Mouse (Mus musculus) gastrocnemius, postnatal 14 days (tissue): ENCODE measurements around the gene Wwc1. TPM values are rescaled to one million over a fixed set of nuclear protein-coding genes. Genes with fewer than 3 reads are reported as not detected.

ENCODE experiments used
- DNase-seq: peaks from one replicate; pipeline ENCODE4 v3.0.0; 2021; ENCODE audit warnings: mixed read lengths
- intact Hi-C: fragments of 180-260 bp; cut with DNase I; formaldehyde crosslinking; loops from one replicate; pipeline ENCODE4 v1.15.1; 2025; ENCODE audit warnings: low total_unique reads
- total RNA-seq, 2 experiments: library from RNA; stranded (reverse); gene quantifications; 2 replicates each; pipeline ENCODE4 v1.2.3; 2021

Gene Wwc1
- total RNA-seq, 2 experiments from 2014 or later, result 0.23 to 0.55 TPM

DNA sequence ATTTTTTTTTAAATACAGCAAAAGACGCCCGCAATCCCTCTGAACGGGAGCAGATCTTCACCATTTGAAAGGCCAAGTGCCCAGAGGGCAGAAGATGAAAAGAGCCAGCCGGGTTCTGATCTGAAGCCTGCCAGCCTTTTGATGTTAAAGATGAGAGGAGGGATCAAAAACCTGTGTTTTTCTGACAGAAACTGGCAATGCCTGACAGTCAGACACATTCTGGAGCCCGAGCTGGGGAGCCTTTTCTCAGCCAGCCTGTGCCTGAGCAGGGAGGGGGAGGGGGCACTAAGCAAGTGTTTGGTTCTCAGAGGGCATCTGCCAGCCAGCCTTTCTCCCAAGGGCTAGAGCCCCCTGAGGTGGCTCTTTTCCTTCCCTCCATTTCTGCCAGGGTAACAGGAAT lies 39.3 kb downstream of the Wwc1 start:
- intact Hi-C loops, result no loop called here
- DNase-seq, result no peak

DNA sequence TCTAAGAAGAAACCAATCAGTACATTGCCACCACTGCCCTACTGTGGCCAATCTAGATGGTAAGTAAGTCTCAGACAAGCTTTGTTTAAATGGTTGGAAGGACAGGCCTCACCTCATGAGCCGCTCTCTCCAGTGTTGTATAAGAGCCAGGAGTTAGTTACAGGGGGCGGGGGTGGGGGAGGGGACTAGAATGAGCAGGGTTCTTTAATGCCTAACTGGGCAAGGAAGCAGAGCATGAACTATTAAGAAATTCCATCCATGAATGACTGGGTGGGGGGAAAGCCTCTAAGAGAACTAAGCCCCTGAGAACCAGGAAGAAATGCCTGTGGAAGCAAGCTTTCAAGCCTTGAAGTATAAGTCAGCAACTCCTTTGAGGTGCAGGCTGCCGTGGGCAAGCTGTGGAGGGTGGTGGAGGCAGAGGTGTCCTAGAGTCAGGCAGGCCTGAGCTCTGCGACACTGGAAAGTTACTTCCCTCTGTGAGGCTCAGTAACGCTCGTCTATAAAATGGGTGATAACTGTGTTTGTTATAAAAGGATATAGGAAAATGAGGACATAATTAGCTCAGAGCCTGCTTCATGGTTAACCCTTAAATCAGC lies 41.4 kb downstream of the Wwc1 start:
- DNase-seq, result no peak
- intact Hi-C loops, result no loop called here

DNA sequence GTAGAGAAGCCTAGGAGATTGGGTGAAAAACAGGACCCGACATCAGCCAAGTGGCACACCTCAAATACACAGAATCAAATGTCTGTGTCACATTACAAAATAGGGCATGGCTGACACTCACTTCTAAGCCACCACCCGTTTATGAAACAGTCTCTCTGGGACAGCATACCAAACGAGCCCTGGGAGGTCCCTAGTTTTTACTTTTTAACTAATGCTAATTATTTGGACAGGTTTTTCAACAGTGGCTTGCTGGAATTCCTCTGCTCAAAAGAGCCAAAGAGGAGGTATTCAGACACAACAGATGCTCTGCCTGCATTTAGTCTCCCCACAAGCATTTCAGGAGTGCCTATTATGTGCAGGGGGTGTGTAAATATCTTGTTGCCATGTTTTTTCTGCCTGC lies 44.7 kb downstream of the Wwc1 start:
- DNase-seq, result no peak
- intact Hi-C loops, result no loop called here

DNA sequence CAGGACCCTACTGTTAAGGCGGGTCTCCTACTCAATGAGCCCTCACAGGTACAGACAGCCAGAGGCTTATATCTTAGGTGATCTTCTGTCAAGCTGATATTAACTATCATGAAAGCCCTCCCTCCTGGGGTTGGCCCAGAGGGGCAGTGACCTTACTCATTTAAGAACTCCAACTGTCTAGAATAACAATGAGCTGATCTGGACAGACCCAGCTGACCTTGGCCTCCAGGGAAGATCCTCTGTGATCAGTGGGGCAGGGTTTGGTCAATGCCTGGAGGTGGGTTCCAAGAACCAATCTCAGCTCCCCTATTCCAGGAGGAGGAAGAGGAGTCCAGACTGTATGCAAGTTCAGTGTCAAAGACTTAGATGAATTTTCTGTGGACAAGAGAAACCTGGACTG lies 45.2 kb downstream of the Wwc1 start:
- intact Hi-C loops, result no loop called here

DNA sequence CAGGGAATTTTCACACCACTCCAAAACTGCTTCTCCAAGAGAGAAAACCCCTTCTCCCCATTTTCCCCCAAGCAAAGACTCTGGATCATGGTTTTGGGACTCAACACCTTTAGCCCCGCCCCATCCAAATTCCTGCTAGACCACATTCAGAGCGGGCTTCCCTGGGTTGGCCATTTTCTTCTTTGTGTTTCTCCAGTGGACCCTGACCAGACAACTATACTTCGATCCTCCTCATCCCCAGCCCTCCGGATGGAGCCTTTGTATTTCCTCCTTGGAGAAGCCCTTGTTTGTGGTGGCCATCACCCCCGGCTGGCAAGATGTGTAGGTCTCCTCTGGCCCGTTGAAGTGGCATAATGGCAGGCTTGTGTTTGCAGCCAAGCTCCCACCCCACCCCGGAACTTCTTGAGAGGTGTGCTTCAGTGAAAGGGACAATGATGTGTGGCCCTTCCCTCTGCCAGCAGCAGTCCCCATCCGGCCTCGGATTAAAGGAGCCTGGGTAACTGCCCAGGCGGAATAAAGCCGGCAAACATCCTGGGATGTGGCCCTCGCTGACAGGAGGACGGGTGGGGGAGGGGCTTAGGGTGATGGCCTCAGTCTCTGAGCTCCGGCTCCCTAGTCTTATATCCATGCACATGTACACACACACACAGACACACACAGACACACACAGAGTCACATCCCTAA lies 46.8 kb downstream of the Wwc1 start:
- no peak for DNase-seq
- intact Hi-C loops, result no loop called here

More for the DNA sequence above, 45.2 kb downstream of the Wwc1 start:
- DNase-seq, result no peak

DNA sequence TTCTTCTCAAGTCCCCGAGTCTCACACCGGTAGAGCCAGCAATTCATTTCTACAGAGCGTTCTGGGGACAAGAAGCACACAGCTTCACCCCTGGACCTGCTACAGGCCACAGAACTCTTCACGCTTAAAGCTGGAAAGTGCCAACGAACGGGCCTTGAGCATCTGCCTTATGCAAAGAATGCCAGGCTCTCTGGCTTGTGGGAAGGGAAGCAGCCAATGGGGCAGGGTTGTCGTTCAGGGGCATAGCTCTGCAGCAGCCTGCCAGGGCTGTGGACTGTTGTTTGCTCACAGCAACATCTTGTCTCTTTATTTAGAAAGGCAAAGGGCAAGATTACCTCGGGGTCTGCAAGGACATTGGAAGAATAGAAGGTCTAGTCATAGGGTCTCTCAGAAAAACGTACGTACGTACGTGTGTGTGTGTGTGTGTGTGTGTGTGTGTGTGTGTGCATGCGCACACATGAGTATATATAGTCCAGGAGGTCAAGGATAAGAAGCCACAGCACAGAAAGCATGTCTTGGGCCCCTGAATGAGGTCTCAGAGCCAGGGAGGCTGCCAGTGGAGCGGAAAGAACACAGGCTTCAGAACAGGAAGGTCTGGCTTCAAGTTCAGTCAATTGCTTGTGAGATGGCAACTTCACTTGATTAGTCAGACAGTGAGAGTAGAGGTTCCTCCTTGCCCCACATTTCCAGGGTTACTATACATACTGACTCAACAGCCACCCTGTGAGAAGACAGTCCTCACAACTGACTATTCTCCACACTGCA lies 48.0 kb downstream of the Wwc1 start:
- DNase-seq, result no peak
- intact Hi-C loops, result no loop called here

DNA sequence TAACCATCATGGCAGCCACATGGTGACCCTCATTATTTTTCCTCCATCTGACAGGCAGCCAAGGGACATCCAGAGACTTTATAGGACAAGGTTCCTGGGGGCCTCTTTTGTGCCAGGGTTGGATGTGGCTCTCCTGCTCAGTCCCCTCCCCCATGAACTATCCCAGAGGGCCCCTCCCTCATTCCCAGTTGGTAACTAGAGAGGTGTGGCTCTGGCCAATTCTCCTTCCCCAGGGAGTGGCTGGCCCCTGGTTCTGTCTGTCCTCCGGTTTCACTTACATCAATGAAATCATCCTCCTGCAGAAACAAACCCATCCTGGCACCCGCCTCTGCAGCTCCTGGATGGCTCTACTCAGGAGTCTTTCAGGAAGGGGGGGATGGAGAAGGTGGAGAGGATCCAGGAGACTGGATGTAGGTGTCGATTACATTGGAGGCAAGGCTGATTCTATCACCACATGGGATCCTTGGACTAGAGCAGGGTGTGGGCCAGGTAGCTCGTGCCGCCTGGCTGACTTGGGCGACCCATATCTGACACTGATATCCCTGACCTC lies 49.7 kb downstream of the Wwc1 start:
- intact Hi-C loops, result no loop called here
- no peak for DNase-seq

DNA sequence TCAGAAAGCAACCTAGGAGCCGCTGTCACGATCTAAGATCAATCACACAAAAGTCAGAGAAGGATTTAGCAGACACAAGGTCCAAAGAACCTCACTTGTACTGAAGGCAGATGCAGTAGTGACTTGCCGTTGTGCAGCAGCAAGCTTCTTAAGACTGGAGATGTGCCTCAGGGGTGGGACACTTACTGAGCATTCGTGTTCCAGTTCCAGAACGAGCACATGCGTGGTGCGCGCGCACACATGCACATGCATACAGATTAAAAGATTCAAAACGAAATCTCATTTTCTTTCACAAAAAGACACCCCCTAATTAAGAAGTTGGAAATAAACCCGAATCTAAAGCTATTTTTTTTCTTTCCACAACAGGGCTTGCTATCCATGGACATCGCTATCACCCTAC lies 51.9 kb downstream of the Wwc1 start:
- intact Hi-C loops, result no loop called here
- DNase-seq, result no peak

DNA sequence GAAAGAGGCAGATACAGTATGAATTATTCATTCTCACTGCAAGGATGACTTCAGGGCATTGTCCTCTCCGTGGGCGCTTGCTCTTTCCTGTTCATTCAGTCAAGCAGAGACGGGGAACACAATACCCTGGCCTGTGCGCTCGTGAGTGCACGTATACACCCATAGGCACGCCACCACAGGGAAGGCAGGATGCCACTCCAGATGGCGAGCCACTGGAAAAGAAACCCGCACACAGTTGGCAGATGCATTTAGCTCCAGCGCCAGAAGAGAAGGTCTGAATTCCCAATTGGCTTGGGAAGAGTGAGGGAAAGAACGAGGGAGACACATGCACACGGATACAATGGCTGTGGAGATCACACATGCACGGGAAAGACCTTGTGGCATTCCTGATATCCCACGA lies 53.0 kb downstream of the Wwc1 start:
- no peak for DNase-seq
- intact Hi-C loops, result no loop called here

DNA sequence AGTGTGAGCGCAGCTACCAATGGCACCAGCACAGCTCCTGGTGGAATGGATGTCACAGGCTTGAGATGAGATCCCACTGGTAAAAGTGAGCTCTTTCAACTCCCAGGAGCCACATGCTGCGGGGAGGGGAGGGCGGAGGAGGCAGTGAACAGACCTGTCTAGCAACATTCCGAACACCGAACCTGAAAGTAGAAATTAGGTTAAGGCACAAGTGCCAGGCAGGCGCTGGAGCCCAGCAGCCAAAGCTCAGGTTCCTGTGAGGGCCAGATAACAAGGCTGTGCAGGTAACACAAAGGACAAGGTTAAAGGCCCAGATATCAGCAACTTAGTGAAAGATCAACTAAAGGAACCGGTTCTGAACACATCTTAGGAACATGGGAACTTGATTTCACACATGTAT lies 54.7 kb downstream of the Wwc1 start:
- intact Hi-C loops, result no loop called here

DNA sequence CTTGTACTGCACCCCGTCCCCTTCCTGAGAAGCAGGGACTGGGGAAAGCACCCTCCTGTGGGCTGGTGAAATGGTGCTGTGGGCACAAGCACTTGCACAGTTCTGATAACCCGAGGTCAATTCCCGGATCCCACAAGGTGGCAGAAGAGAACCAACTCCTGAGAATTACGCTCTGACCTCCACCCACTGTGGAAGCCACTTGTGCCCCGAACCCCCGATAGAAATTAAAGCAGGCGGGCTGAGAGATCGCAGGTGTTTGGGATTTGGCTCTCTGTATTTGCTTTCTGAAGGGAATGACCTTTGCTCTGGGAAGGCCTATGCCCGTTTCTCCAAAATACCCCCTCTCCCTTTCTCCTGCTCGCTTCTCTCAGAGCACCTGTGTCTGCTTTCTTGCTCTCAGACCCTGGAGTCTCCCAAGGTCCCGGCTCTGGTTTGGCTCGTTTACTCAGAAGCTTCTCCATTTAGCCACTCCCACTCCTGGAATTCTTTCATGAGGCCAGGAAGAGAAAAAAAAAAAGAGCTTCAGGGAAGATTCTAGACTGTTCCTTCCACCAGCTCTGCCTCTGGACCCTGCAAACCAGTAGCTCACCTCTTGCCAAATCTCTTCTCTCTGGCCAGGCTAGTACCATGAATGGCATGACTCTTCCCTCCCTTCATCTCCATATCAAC lies 58.0 kb downstream of the Wwc1 start:
- DNase-seq, result no peak
- intact Hi-C loops, result loop anchor here (5.0 kb wide), 1 partner anchor 80 kb away; no protein-coding TSS in a partner anchor

More for the DNA sequence above, 54.7 kb downstream of the Wwc1 start:
- DNase-seq, result no peak

DNA sequence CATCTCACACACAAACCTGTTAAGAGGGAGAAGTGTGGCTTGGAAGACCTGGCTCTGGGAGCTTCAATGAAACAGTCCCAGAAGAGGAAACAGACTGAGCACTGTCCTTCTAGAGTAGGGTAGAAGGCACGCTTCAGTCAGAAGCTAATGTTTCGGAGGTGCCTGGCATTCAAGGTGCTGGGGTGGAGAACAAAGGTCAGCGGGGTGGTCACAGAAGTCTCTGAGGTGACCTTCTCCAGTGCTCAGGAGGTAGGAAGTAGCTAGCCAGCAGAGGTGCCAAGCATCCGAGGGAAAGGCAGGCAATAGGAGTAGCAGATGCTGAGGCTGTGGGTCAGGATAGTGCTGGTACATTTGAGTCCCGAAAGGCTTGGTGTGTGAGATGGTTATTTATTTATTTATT lies 59.6 kb downstream of the Wwc1 start:
- DNase-seq, result no peak
- intact Hi-C loops, result loop anchor here (5.0 kb wide), 1 partner anchor 82 kb away; no protein-coding TSS in a partner anchor

DNA sequence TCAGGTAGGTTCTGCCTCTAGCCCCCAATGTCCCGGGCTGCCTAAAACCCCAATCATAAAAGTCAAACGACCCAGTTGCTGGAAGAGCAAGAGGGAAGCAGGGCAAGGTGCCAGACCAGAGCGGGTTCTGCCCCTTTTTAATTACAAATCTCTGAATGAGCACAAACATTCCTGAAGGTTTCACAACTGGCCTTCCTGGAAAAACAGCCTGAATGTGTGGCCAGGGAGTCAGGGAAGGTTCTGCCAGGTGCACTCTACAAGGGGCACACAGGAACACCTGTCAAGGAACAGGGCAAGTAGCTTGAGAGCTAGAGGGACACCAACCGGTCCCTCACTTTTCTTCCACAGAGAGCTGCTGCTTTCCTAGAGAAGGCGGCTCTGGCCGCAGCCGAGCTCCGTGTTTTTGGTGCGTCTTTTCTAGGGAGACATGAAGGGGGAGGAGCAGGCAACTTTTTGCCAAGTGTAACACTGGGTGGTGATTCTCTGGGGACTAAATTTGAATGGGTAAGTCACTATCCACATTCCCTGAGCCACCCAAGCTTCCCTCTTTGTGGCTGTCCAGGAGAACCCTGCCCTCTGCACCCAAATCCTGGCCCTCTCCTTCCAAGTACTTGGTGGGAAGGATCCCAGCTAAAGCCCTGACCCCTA lies 60.3 kb downstream of the Wwc1 start:
- intact Hi-C loops, result loop anchor here (5.0 kb wide), 1 partner anchor 82 kb away; no protein-coding TSS in a partner anchor
- no peak for DNase-seq

DNA sequence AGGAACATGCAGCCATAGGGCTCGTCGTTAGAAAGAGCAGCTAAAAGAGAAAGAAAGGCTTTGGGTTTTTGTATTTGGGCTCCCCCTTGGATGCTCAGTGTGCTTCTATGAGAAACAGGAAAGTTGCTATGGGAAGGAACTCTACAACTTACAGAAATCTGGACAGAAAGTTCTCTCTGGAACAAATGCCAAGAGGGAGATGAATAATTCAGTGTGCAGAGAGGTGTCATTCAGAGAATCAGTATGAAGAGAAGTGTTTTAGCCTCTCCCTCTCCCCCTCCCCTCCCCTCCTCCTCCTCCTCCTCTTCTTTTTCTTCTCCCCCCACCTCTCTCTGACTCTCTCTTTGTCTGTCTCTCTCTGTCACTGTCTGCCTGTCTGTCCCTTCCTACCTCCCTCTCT lies 60.9 kb downstream of the Wwc1 start:
- intact Hi-C loops, result no loop called here
- no peak for DNase-seq

DNA sequence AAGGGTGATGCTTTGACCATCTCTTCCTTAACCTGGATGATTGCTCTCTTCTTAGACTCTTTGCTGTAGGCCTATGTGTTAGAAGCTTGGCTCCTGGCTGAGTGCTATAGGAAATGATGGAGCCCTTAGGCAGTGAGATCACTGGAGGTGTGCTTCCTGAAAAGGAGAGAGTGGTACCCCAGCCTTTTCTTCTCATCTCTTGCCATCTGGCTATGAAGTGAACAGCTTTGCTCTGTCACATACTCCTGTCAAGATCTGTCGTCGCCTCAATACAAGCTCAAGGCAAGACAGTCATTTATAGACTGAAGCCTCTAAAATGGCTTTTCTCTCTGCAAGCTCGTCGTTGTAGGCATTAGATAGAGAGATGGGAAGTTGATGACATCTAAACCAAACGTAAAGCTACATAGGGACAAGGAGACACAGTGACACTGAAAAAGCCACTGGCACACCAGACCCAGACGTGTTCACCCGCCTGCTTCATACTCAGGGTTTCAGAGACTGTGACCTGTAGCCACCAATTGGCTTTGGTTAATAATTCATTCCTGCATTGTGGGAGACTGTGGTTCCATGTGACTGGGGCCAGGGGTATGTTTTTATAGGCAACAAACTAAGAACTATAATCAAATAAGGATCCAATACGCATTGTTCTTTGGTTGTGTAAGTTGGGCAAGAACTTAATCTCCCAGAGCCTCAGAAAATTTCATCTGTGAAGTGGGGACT lies 63.7 kb downstream of the Wwc1 start:
- no peak for DNase-seq
- intact Hi-C loops, result no loop called here

DNA sequence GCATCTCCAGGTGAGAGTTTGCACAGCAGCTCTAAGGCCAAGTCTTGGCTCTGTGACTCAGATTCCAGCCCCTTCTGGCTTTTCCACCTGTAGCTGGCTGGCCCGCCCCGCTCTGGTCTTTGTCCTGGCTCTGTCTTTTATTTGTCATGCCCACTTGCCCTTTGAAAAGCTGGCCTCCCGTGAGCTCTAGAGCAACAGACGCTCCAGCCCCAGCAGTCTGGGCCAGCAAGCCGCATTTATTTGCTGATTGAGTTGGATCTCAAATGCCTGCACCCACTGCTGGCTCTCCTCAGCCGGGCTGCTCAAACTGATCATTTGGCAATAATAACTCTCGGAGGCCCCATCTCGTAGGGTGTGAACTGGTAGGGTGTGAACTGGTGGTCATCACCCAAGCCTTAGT lies 64.8 kb downstream of the Wwc1 start:
- intact Hi-C loops, result no loop called here
- DNase-seq, result no peak

DNA sequence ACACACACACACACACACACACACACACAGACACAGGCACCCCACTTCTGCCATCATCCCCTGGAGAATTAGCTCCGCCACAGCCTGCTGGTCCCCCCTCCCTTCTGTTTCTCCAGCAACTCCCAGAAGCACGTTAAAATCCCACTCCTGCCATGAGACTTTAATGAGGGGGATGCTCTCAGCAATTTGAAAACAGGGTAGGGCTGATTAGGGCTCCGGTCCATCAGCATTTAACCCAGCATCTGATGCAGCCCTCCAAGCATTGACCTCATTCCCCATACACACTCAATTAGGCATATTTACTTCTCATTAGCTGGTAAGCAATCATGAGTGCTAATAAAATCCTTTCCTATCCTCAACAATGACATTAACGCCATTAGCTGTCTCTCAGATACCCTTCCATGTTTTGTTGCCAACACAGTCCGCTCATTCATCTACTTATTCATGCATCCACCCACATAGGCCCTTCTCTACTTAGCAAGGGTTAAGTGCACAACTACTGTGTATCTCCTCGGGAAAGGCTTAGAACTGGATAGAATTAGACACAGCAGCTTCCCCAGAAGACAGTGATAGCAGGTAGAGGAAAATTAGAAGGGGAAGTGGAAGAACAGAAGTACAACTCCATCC lies 66.8 kb downstream of the Wwc1 start:
- intact Hi-C loops, result no loop called here
- DNase-seq, result no peak

DNA sequence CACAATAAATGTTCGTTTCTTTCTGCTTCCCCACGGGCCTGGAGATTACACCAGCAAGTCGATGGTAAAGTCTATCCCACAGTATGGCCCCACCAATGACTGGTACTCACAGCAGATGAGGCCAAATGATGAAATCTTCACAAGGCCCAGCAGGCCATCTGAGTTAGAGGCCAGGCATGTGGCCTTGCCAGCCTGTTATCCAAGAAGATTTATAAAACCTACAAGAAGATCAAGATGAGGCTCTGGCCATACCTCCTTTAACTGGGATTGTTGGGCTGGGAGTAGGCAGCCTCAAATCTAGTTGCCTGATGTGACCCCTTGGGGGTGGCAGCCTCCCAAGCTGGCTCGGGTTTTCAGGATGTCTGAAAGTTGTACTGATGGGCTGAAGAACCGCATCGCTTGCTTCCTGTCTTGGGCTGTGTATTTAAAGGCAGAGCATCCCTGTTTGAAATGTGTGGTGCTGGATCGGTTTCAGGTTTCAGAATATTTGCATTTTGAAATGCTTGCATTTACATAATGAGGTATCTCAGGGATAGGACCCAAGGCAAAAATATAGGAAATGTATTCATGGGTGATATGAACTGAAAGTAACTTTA lies 75.3 kb downstream of the Wwc1 start:
- no peak for DNase-seq
- intact Hi-C loops, result no loop called here
